Mouse (Mus musculus) gastrocnemius, adult 18-20 months (tissue): ENCODE measurements around the gene Gm20498. TPM values are rescaled to one million over a fixed set of nuclear protein-coding genes. Genes with fewer than 3 reads are reported as not detected.

ENCODE experiments used
- DNase-seq: peaks from one replicate; pipeline ENCODE4 v3.0.0; 2021; ENCODE audit warnings: low spot score
- total RNA-seq, 2 experiments: library from RNA; stranded (reverse); gene quantifications; 2 replicates each; pipeline ENCODE4 v1.2.3; 2021

Gm20498 gene
- total RNA-seq, 2 experiments from 2014 or later: 39.3 to 39.4 TPM

GRCm38 (mm10) chr12:81332875-81333421 is 199.8 kb downstream of the Gm20498 start, which contains the start of gene Slc8a3:
Slc8a3 (minus strand) TSS chr12:81333180.
- peak; percentile 69 for DNase-seq

- DNase-seq: peak; percentile 30
These were observed 200.5 kb downstream of the Gm20498 start for GRCm38 (mm10) chr12:81331937-81332874.

- DNase-seq: peak; percentile 26
These were observed 201.6 kb downstream of the Gm20498 start for GRCm38 (mm10) chr12:81331046-81331638.

GRCm38 (mm10) chr12:81324991-81325390 is 207.7 kb downstream of the Gm20498 start:
- no peak for DNase-seq

GRCm38 (mm10) chr12:81324116-81324515 is 208.6 kb downstream of the Gm20498 start:
- no peak for DNase-seq

- DNase-seq: no peak
These were observed 211.7 kb downstream of the Gm20498 start for GRCm38 (mm10) chr12:81321021-81321420.

- no peak for DNase-seq
These were observed 214.9 kb downstream of the Gm20498 start for GRCm38 (mm10) chr12:81317811-81318210.

- no peak for DNase-seq
These were observed 216.8 kb downstream of the Gm20498 start for GRCm38 (mm10) chr12:81315953-81316352.

Other genes starting within 250 kb of the Gm20498 start
- gene Slc8a3, start 199.7 kb downstream of the Gm20498 start, total RNA-seq: 10 to 100 TPM; 41.3 to 52.3 TPM
- gene Gm4787, start 153.4 kb downstream of the Gm20498 start, total RNA-seq: under 1 TPM; 0.66 to 0.91 TPM
- 1 to 10 TPM in 1 of 2 experiments, under 1 TPM in 1; 0.69 to 1.0 TPM for gene Adam4, start 111.0 kb downstream of the Gm20498 start, total RNA-seq
- 10 to 100 TPM; 81.3 to 89.9 TPM for gene Cox16, start 47.8 kb downstream of the Gm20498 start, total RNA-seq
- gene Synj2bp, start within 50 bp of the Gm20498 start, total RNA-seq: 10 to 100 TPM; 36.1 to 40.4 TPM
- gene Adam21, start 35.6 kb upstream of the Gm20498 start, total RNA-seq: not detected
- 10 to 100 TPM; 11.7 to 11.9 TPM for gene Med6, start 62.1 kb upstream of the Gm20498 start, total RNA-seq
- 1 to 10 TPM; 6.0 to 8.9 TPM for gene Ttc9, start 98.3 kb upstream of the Gm20498 start, total RNA-seq
- gene Map3k9, start 248.3 kb upstream of the Gm20498 start, total RNA-seq: under 1 TPM; 0.07 to 0.14 TPM